Mouse (Mus musculus) embryonic fibroblast, embryonic 13.5 days (primary cell): Measurements from ENCODE around the gene Banf1.

ENCODE experiments used
- CTCF ChIP-seq: IDR thresholded peaks from 2 replicates; pipeline ENCODE4 v1.5.1; 2011; ENCODE audit warnings: mild to moderate bottlenecking, control low read depth, low read length, moderate library complexity, borderline replicate concordance; ENCODE audit not compliant: insufficient read depth
- POLR2A ChIP-seq: IDR thresholded peaks from 2 replicates; pipeline ENCODE4 v1.6.1; 2011; ENCODE audit warnings: low read depth, mild to moderate bottlenecking, control low read depth, low read length, moderate library complexity

DNA sequence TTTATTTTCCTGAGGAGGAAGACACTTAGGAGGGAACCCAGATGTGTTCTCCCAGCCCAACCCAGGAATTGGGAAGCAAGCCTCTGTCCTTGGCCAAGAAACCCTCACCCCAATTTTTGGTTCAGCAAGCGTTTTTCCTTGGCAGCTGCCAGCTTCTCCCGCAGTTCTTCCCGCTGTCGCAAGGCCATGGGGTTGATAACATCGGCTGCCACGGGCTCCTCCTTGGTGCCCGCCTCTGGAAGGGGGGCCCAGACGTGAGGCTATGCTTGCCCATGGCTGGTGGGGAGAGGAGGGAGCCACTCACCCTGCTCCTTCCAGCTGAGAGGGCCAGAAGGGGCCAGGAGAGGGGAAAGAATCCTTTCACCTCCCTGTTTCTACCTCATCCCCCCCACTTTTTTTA lies 17.7 kb upstream of the Banf1 start:
- no peak for TF ChIP-seq CTCF
- TF ChIP-seq POLR2A: no peak
